Mouse (Mus musculus): ENCODE measurements around the gene Dlgap1. TPM values are rescaled to one million over a fixed set of nuclear protein-coding genes. Genes with fewer than 3 reads are reported as not detected.

Gene Dlgap1
- polyA plus RNA-seq, 1 experiment: 367 TPM

DNA sequence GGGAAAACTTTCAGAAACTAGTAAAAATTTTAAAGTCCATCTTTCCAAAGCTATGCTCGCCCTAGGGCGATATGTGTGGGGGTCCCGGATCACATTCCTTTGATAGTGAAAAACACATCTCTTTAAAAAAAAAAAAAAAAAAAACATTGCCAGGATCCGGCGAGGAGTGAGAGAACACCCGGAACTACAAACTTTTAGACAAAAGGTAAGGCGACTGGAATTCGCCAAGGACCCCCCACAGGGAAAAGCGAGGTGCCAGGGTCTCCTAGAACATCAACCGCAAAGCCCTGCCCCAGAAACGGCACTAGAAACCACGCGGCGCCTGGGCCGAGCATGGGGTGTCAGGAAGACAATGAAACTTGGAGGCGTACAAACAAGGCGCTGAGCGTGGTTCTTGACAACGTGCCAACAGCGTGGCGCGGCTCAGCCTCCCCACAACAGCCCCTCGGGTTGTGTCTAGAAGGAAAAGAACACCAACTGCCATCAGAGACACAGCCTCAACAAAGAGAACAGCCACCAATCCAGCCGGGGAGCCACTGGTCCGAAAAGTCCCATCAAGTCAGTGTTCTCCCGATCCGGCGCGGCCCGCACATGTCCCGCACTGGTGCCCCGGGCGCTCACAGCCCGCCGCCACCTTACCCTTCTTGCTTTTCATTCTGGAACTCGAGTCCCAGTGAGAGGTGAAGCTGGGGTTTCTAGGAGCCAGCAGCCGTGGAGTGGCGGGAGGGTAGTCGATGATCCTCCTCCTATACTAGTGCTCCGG is 881.5 kb downstream of the Dlgap1 start:
- DNase-seq (ENCODE audit: extremely low spot score in 1 of 2, low spot score in 1 of 2): no peak

DNA sequence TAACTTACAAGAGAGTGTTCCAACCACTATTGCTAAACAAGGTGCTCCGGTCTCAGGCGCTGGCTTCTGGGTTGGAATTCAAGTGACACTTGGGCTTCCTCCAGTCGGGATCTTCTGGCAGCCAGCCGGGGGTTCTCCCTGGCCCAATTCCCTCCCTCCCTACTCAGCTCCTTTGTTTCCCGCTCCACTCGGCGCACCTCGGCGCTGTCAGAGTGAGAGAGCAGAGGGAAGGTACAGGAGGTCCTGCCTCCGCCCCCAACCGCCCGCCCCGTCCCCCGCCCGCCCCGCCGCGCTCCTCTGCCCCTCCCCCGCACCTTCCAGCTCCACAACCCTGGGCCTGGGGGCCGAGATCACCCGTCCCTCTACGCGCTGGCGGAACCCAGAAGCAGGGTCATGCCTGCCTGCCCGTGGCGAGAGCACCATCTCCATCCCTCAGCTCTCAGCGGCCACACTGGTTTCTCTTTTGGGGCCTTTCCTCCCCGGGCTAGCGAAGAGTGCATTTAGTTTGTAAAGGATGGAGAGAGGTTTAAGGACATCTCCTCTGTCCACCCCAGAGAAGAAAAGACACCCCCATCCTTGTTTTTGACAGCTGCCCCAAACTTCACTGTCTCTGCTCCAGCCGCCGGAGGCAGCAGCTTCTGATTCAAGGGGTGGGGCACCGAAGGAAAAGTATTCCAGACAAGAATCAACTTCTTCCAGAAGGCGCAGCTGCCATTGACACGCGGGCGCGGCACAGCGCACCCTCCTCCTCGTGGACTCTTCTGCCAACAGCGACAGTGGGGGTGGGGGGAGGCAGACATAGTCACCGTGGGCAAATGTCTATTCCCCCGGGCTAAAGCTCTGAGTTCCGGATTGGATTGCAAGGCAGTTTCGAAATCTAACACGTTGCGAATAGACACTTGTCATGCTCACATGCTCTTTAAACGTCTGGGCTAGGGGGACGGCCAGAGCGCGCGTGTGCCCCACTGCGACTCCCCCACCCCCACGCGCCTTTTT is 882.4 kb downstream of the Dlgap1 start:
- no peak for DNase-seq (ENCODE audit: extremely low spot score in 1 of 2, low spot score in 1 of 2)

- DNase-seq (ENCODE audit: extremely low spot score in 1 of 2, low spot score in 1 of 2): no peak
Measured at GRCm38 (mm10) chr17:70852011-70852685, 883.3 kb downstream of the Dlgap1 start.

- DNase-seq (ENCODE audit: extremely low spot score in 1 of 2, low spot score in 1 of 2): no peak
Measured at GRCm38 (mm10) chr17:70852686-70853386, 884.0 kb downstream of the Dlgap1 start.

- DNase-seq (ENCODE audit: extremely low spot score in 1 of 2, low spot score in 1 of 2): no peak
Measured at GRCm38 (mm10) chr17:70853436-70853905, 884.6 kb downstream of the Dlgap1 start, which contains the start of gene Tgif1. TSS of gene Tgif1 (minus strand) at chr17:70853546.

GRCm38 (mm10) chr17:70854021-70854420 is 885.1 kb downstream of the Dlgap1 start:
- DNase-seq (ENCODE audit: extremely low spot score in 1 of 2, low spot score in 1 of 2): no peak

DNA sequence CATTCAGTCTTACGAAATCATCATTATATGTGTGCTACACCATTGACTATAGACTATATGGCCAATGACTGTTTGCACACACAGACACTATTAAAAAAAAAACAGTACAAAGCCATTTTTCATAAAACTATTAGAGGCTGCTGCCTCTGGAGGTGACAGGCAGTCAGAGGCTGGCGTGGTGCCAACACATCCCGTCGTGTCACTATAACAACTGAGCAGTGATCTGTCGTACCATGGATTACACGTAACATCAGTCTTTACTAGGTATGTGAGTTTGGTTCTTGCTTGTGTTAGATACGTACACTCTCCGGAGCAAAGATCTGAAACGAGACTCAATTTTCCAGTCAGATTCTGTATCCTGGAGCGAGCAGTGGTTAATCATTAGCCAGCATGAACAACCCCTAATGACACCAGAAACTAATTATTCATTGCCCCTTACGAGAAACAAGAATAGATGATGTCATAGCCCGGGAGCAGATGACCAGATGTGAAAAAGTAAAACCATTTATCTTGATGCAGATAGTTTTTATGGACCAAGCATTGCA is 888.1 kb downstream of the Dlgap1 start:
- no peak for DNase-seq (ENCODE audit: extremely low spot score in 1 of 2, low spot score in 1 of 2)

- DNase-seq (ENCODE audit: extremely low spot score in 1 of 2, low spot score in 1 of 2): no peak
Measured at GRCm38 (mm10) chr17:70858814-70859213, 889.9 kb downstream of the Dlgap1 start.

GRCm38 (mm10) chr17:70864117-70864516 is 895.2 kb downstream of the Dlgap1 start:
- DNase-seq (ENCODE audit: extremely low spot score in 1 of 2, low spot score in 1 of 2): no peak

GRCm38 (mm10) chr17:70864645-70865044 is 895.8 kb downstream of the Dlgap1 start:
- DNase-seq (ENCODE audit: extremely low spot score in 1 of 2, low spot score in 1 of 2): no peak

DNA sequence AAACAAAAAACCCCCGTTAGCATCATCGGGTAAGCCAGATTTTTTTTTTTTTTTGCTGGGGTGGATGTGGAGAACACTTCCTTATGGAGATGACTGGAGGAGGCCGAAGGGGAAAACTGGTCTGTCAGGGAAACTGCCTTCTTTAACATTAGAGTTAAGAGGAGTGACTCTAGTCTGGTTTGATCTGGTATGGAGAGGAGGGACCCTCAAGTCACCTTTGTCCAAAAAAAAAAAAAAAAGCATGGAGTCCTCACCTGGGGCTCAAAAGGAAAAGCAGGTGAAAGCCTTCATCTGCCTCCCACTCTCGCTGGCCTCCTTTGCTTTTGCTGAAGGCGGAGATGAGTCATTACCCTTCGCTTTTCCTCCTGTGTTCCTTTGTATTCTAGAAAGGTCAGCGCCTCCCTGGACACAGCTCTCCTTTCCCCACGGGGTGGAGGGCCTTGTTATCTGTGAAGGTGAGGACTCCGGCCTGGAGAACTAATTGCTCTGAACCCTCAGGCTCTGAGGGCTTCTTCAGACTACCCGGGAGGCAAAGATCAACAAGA is 896.3 kb downstream of the Dlgap1 start:
- no peak for DNase-seq (ENCODE audit: extremely low spot score in 1 of 2, low spot score in 1 of 2)

DNA sequence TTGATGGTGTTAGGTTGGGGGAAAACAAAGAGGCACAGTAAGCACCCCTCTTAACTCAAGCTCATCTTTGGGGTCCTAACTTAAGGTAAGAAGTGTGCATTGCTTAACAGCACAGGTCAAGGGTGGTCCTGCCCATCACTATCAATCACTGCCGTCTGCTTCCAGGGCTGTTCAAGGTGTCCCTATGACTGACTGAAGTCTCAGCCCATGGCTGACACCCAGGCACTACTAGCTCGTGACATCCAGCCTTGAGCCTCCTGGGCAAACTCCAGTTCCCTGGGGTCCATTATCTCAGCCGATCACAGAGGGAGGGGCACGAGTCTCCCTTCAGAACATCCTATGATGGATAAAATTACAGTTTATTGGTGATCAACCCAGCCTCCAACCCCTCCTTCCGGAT is 897.2 kb downstream of the Dlgap1 start:
- no peak for DNase-seq (ENCODE audit: extremely low spot score in 1 of 2, low spot score in 1 of 2)

DNA sequence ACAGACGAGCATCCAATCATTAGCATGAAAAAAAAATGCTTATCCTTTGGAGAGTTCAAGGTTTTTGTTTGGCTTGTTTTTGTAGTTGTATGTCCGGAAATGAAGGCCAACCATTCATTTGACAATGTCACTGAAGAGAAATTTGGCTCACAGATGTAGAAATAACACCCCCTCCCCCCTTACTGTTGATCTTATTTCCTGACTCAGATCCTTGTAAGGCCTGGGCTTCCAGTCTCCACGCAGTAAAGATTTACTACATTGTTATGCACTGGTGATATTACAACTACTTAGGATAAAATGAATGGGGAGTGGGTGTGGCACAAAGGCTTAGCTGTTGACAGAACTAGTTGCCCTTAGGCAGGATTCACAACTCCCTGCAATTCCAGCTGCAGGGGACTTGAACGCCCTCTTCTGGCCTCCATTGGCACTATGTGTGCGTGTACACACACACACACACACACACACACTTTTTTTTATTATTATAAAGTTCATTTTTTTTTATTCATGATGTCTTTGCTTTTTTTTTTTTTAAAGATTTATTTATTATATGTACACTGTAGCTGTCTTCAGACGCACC is 897.8 kb downstream of the Dlgap1 start:
- no peak for DNase-seq (ENCODE audit: extremely low spot score in 1 of 2, low spot score in 1 of 2)

DNA sequence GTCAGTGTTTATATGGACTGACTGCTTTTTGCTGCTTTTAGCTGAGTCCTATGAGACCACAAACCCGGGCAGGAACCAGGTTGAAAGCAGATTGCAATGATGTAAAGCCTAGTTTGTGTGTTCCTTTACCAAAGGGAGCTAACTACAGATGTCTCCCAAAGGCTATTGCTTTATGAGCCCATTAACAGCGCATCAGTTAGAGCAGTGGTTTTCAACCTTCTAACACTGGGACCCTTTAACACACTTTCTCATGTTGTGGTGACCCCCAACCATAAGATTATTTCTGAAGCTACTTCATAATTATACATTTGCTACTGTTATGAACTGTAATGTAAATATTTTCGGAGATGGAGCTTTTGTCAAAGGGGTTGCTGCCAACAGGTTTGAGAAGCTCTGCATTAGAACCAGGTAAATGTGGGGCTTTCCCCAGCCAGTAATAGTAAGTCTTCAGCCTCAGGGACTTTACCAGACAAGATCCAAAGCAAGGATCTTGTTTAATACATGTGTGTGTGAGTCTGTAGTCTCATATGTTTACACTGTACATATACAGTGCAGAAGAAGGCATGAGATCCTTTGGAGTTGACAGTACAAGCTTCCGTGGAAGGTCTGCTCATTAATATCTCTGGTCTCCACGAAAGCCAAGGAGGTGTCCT is 899.8 kb downstream of the Dlgap1 start:
- no peak for DNase-seq (ENCODE audit: extremely low spot score in 1 of 2, low spot score in 1 of 2)

GRCm38 (mm10) chr17:70870581-70870980 is 901.7 kb downstream of the Dlgap1 start:
- no peak for DNase-seq (ENCODE audit: extremely low spot score in 1 of 2, low spot score in 1 of 2)
